In the genomic region with DNA sequence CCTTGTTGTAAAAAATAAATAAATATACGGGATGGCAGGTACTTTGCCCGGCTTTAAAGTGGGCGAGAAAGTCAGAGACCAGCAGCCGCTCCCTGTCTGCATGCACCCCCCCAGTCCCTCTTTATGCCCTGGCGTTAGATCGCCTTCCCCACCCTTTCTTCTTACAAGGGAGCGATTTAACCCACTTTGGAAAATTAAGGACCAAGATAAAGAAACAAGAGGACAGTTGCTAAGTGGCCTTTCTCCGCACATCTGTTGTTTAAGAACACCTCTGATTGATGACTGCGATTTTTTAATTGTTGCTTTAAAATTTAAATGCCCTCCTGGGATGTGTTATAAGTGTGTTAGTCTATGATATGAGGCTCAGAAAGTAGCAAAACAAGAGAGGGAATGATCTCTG, we compare ENCODE assay signal across 10 mouse cellular contexts. TPM values are rescaled to one million over a fixed set of nuclear protein-coding genes. Genes with fewer than 3 reads are reported as not detected.
DNase-seq lines count a peak whose midpoint lies in the region; ATAC-seq and TF ChIP-seq lines count a peak whose summit lies in the region.
"Had no signal": no experiment of that assay in that cellular context is flagged by ENCODE, and none has a peak within 500 bp of the region (broad histone marks: within the 10 kb centered on the region; RNA-seq: fewer than 3 reads in every experiment).

No protein-coding gene starts in this region.

- peak overlapping the region; percentile 77 for H3K4me2 ChIP-seq in heart, embryonic 13.5 days
- peak overlapping the region; percentile 79 for H3K4me2 ChIP-seq in heart, embryonic 16.5 days (ENCODE audit: low read depth, low read length)

- H3K4me3 ChIP-seq in heart, embryonic 13.5 days, result peak overlapping the region; percentile 88
- peak overlapping the region; percentile 54 for H3K4me3 ChIP-seq in cortical plate, adult 2 months (ENCODE audit: insufficient read depth, low read length)
- H3K4me3 ChIP-seq in heart, embryonic 16.5 days (ENCODE audit: low read length), result peak overlapping the region; percentile 81
- H3K4me3 ChIP-seq in midbrain, embryonic 10.5 days, result peak overlapping the region; percentile 85
- no peak overlapping the region for H3K4me3 ChIP-seq in thymus, adult 2 months (ENCODE audit: control insufficient read depth, insufficient read depth, low read length)

- 32% methylated on average over 9 of the region's 9 CpGs for WGBS in heart, embryonic 13.5 days
- WGBS in heart, embryonic 16.5 days, result 37% methylated on average over 9 of the region's 9 CpGs
- 61% methylated on average over 9 of the region's 9 CpGs for WGBS in midbrain, embryonic 10.5 days
- 89% methylated on average over 9 of the region's 9 CpGs for WGBS in thymus, adult 2 months

- H3K36me3 ChIP-seq in heart, embryonic 13.5 days, result peaks cover 15% of the 10 kb centered on the region
- H3K36me3 ChIP-seq in heart, embryonic 16.5 days (ENCODE audit: control insufficient read depth, insufficient read depth), result no peaks in the 10 kb centered on the region
- peaks cover 13% of the 10 kb centered on the region for H3K36me3 ChIP-seq in midbrain, embryonic 10.5 days
- no peaks in the 10 kb centered on the region for H3K36me3 ChIP-seq in thymus, adult 2 months (ENCODE audit: control insufficient read depth, insufficient read depth, low read length)

- no peaks in the 10 kb centered on the region for H3K9me3 ChIP-seq in heart, embryonic 13.5 days
- H3K9me3 ChIP-seq in heart, embryonic 16.5 days (replicated peaks; ENCODE audit: control insufficient read depth, low read length), result no peaks in the 10 kb centered on the region
- no peaks in the 10 kb centered on the region for H3K9me3 ChIP-seq in midbrain, embryonic 10.5 days (replicated peaks)

- H3K9ac ChIP-seq in heart, embryonic 13.5 days, result peak overlapping the region; percentile 98
- H3K9ac ChIP-seq in heart, embryonic 16.5 days (ENCODE audit: low read length), result peak overlapping the region; percentile 71; the same call in 1 of the 2 replicates

- H3K27ac ChIP-seq in heart, embryonic 13.5 days (replicated peaks), result peak overlapping the region; percentile 40
- H3K27ac ChIP-seq in cortical plate, adult 2 months (ENCODE audit: insufficient read depth, low read length), result peak overlapping the region; percentile 70; the same call in 1 of the 2 replicates
- H3K27ac ChIP-seq in heart, embryonic 16.5 days (ENCODE audit: low read length), result no peak overlapping the region
- H3K27ac ChIP-seq in midbrain, embryonic 10.5 days (replicated peaks), result peak overlapping the region; percentile 99; the same call in 1 of the 2 replicates
- H3K27ac ChIP-seq in thymus, adult 2 months (ENCODE audit: control insufficient read depth, insufficient read depth, low read length), result no peak overlapping the region
- H3K27ac ChIP-seq: macrophage had no signal

- no peak for DNase-seq in heart, adult 8-10 months (ENCODE audit: low spot score)
- no peak for DNase-seq in midbrain, embryonic 10.5 days (ENCODE audit: low spot score)
- no peak for DNase-seq in gastrocnemius, postnatal 10 days
- DNase-seq in gastrocnemius, postnatal 25 days, result no peak
- no peak for DNase-seq in thymus, adult 2 months
- DNase-seq: cerebellum, postnatal 36 days had no signal

- H3K27me3 ChIP-seq in heart, embryonic 13.5 days (replicated peaks), result no peaks in the 10 kb centered on the region
- no peaks in the 10 kb centered on the region for H3K27me3 ChIP-seq in heart, embryonic 16.5 days (ENCODE audit: control insufficient read depth, insufficient read depth, low read length)
- no peaks in the 10 kb centered on the region for H3K27me3 ChIP-seq in midbrain, embryonic 10.5 days (ENCODE audit: low read depth, poor library complexity, severe bottlenecking)
- H3K27me3 ChIP-seq in thymus, adult 2 months (ENCODE audit: control insufficient read depth, insufficient read depth, low read length), result 0 out of 2 replicates have a peak, but pooled peaks cover 3% of the 10 kb centered on the region

- no peak for ATAC-seq in heart, embryonic 13.5 days (ENCODE audit: extremely low read depth, insufficient number of reproducible peaks, low FRiP score, low TSS enrichment)
- ATAC-seq in heart, embryonic 16.5 days (replicated peaks; ENCODE audit: extremely low read depth, insufficient read depth, low FRiP score), result no peak

- H3K4me1 ChIP-seq in heart, embryonic 13.5 days, result peaks cover 63% of the 10 kb centered on the region
- peaks cover 4% of the 10 kb centered on the region for H3K4me1 ChIP-seq in cortical plate, adult 2 months (ENCODE audit: control insufficient read depth, insufficient read depth, low read length)
- peaks cover 45% of the 10 kb centered on the region for H3K4me1 ChIP-seq in heart, embryonic 16.5 days (ENCODE audit: control insufficient read depth, insufficient read depth, low read length)
- H3K4me1 ChIP-seq in midbrain, embryonic 10.5 days, result peaks cover 59% of the 10 kb centered on the region
- no peaks in the 10 kb centered on the region for H3K4me1 ChIP-seq in thymus, adult 2 months (replicated peaks; ENCODE audit: control insufficient read depth, insufficient read depth, low read length)

- TF ChIP-seq POLR2A in cortical plate, adult 2 months (IDR thresholded peaks at IDR 0.05; ENCODE audit: extremely low read depth, insufficient read depth, low read length), result no peak
- no peak for TF ChIP-seq POLR2A in thymus, adult 2 months (IDR thresholded peaks at IDR 0.05; ENCODE audit: control insufficient read depth, extremely low read depth, insufficient read depth, low read length, poor library complexity)

- TF ChIP-seq CTCF in cortical plate, adult 2 months (IDR thresholded peaks at IDR 0.05; ENCODE audit: extremely low read depth, insufficient read depth, low read length), result no peak
- TF ChIP-seq CTCF in thymus, adult 2 months (IDR thresholded peaks at IDR 0.05; ENCODE audit: borderline replicate concordance, control insufficient read depth, extremely low read depth, insufficient read depth, low read length, poor library complexity), result no peak

RNA-seq across cellular contexts. Expression of gene Pbx1, which starts 5.2 kb away (rescaled TPM):
- polyA plus RNA-seq in heart, embryonic 13.5 days (2015; fragmentation: Nextera tagmentation; extraction: Ambion mirVana), result 23.2 and 23.7 TPM in 2 replicates
- 10 to 100 TPM; 48.1 to 60.7 (median 56.2) TPM for total RNA-seq in heart, adult 8-10 months (2022)
- polyA plus RNA-seq in cortical plate, adult 2 months (2012; rRNA removed), result 63.4 and 65.5 TPM in 2 replicates
- polyA plus RNA-seq in heart, embryonic 16.5 days (2015; fragmentation: Nextera tagmentation; extraction: Ambion mirVana), result 18.0 and 20.7 TPM in 2 replicates
- 34.9 and 42.3 TPM in 2 replicates for polyA plus RNA-seq in midbrain, embryonic 10.5 days (2016; fragmentation: Nextera tagmentation; extraction: Ambion mirVana)
- total RNA-seq in gastrocnemius, postnatal 10 days (2021), result 10 to 100 TPM; 27.0 to 32.2 TPM
- total RNA-seq in gastrocnemius, postnatal 25 days (2021), result 10 to 100 TPM; 19.3 to 19.9 TPM
- 9.4 and 13.0 TPM in 2 replicates for polyA plus RNA-seq in thymus, adult 2 months (2012; rRNA removed)

Comparison
In these comparisons a context has a peak if more than half of its experiments do, and no peak if none do; other contexts are left out.
1. H3K27ac ChIP-seq: peak in heart, embryonic 13.5 days (single experiment), cortical plate, adult 2 months (single experiment) and midbrain, embryonic 10.5 days (single experiment); none in heart, embryonic 16.5 days (single experiment) and thymus, adult 2 months (single experiment).